Mouse (Mus musculus): ENCODE measurements around the gene Pde4d.

GRCm38 (mm10) chr13:108449116-108450097 is at the start of gene Pde4d:
- no peak for TF ChIP-seq MEF2A (IDR thresholded peaks at IDR 0.05; ENCODE audit: extremely low read depth, insufficient replicate concordance, low read depth, low read length, poor library complexity, severe bottlenecking)
- no peak for TF ChIP-seq CTCF (IDR thresholded peaks at IDR 0.05 in 2 of 3, conservative IDR thresholded peaks at IDR 0.05 in 1 of 3; ENCODE audit: control insufficient read depth in 1 of 3, insufficient read depth in 1 of 3, low read depth in 2 of 3, low read length in 3 of 3, poor library complexity in 1 of 3, severe bottlenecking in 1 of 3)
- 0 out of 2 replicates have a peak, but pooled peaks have one; percentile 13 for TF ChIP-seq RCOR1 (IDR thresholded peaks at IDR 0.05; ENCODE audit: low read depth, low read length)
- no peak for TF ChIP-seq NELFE (IDR thresholded peaks at IDR 0.05; ENCODE audit: low read depth, low read length)
- 0 out of 2 replicates have a peak, but pooled peaks have one; percentile 8 for TF ChIP-seq USF1 (IDR thresholded peaks at IDR 0.05; ENCODE audit: low read depth, low read length)
- peak; percentile 45 to 67; a peak in 3 of 4 replicates for TF ChIP-seq EP300 (IDR thresholded peaks at IDR 0.05; ENCODE audit: low read depth in 1 of 2, low read length in 2 of 2)

Data from MEL (cell line).